Mouse (Mus musculus) midbrain, postnatal 0 days (tissue): Measurements from ENCODE around the gene Doc2b. TPM values are rescaled to one million over a fixed set of nuclear protein-coding genes. Genes with fewer than 3 reads are reported as not detected.

Source experiments
- ATAC-seq: fragments of 200-750 bp; cut with Nextera tagmentation; 2 replicates; pipeline ENCODE4 v1.8.0; 2017; ENCODE audit warnings: moderate number of reproducible peaks, mild to moderate bottlenecking, moderate TSS enrichment, moderate library complexity; ENCODE audit not compliant: low FRiP score
- DNase-seq: peaks from one replicate; pipeline ENCODE4 v3.0.0-alpha.2; 2015; ENCODE audit warnings: low spot score
- H3K27ac ChIP-seq: fragments of 300-500 bp; sonication (generic); 2 replicates; pipeline ENCODE4 v1.5.1; 2014; ENCODE audit warnings: low read depth, mild to moderate bottlenecking, low read length, mixed read lengths
- H3K27me3 ChIP-seq: fragments of 300-500 bp; sonication (generic); 2 replicates; pipeline ENCODE4 v1.6.1; 2014; ENCODE audit warnings: low read length, control low read depth, mixed read lengths; ENCODE audit not compliant: insufficient read depth
- H3K36me3 ChIP-seq: fragments of 300-500 bp; sonication (generic); 2 replicates; pipeline ENCODE4 v1.6.1; 2014; ENCODE audit warnings: low read length, control low read depth, mixed read lengths; ENCODE audit not compliant: insufficient read depth
- H3K4me1 ChIP-seq: fragments of 300-500 bp; sonication (generic); 2 replicates; pipeline ENCODE4 v1.6.1; 2014; ENCODE audit warnings: mild to moderate bottlenecking, control low read depth, antibody characterized with exemption, low read length, mixed read lengths; ENCODE audit not compliant: insufficient read depth
- H3K4me2 ChIP-seq: fragments of 300-500 bp; sonication (generic); 2 replicates; pipeline ENCODE4 v1.6.1; 2014; ENCODE audit warnings: low read depth, mild to moderate bottlenecking, low read length, mixed read lengths; ENCODE audit not compliant: poor library complexity, severe bottlenecking
- H3K4me3 ChIP-seq: fragments of 300-500 bp; sonication (generic); 2 replicates; pipeline ENCODE4 v1.5.1; 2014; ENCODE audit warnings: low read depth, mild to moderate bottlenecking, low read length, moderate library complexity
- H3K9ac ChIP-seq: fragments of 300-500 bp; sonication (generic); replicated peaks from 2 replicates; pipeline ENCODE4 v1.6.1; 2014; ENCODE audit warnings: mild to moderate bottlenecking, low read length, moderate library complexity, mixed read lengths; ENCODE audit not compliant: poor library complexity, severe bottlenecking
- H3K9me3 ChIP-seq: fragments of 300-500 bp; sonication (generic); 2 replicates; pipeline ENCODE4 v1.6.1; 2016; ENCODE audit warnings: low read length, control low read depth
- CTCF ChIP-seq: IDR thresholded peaks from 2 replicates; pipeline ENCODE4 v1.5.1; 2016; ENCODE audit warnings: antibody characterized with exemption, mild to moderate bottlenecking
- WGBS: fragments of 180-500 bp; shearing (Covaris S2); extraction: QIAGEN DNeasy Blood & Tissue Kit; methylation state at CpG from one replicate; pipeline ENCODE4 v1.1.7; 2014; 5-methylcytosine and 5-hydroxymethylcytosine counted together
- polyA plus RNA-seq: library from polyadenylated mRNA; unstranded; fragments of >200 nt; fragmentation: Nextera tagmentation; extraction: Ambion mirVana; gene quantifications from 2 replicates; pipeline ENCODE4 v1.2.1, GENCODE M21; 2015
- total RNA-seq: library from RNA; depleted of rRNA; stranded (reverse); fragments of >200 nt; gene quantifications from 2 replicates; pipeline ENCODE4 v1.2.3, GENCODE M21; 2014

The Doc2b gene
- total and polyA plus RNA-seq, 2 experiments from 2014 or later = 6.9 to 27.7 TPM

- DNase-seq (no peak), ATAC-seq (no peak)
- Histone ChIP-seq H3K9me3 (no peaks in the 10 kb centered on the region), H3K4me1 (no peaks in the 10 kb centered on the region), H3K4me2 (no peak overlapping the region), H3K4me3 (no peak overlapping the region), H3K27me3 (no peaks in the 10 kb centered on the region), H3K9ac (no peak overlapping the region), H3K36me3 (peaks cover 12% of the 10 kb centered on the region), H3K27ac (no peak overlapping the region)
- 88% methylated on average over 5 of the region's 5 CpGs for WGBS
- no peak for TF ChIP-seq CTCF
These were observed 12.1 kb downstream of the Doc2b start for GRCm38 (mm10) chr11:75783799-75784198.

GRCm38 (mm10) chr11:75781919-75782318, 13.9 kb downstream of the Doc2b start:
- Histone ChIP-seq H3K36me3 (peaks cover 17% of the 10 kb centered on the region), H3K27ac (no peak overlapping the region), H3K4me3 (no peak overlapping the region), H3K9ac (no peak overlapping the region), H3K4me2 (no peak overlapping the region), H3K4me1 (no peaks in the 10 kb centered on the region), H3K9me3 (no peaks in the 10 kb centered on the region), H3K27me3 (no peaks in the 10 kb centered on the region)
- DNase-seq = peak; percentile 84
- WGBS = 17% methylated on average over 6 of the region's 6 CpGs
- peak; percentile 56; the same call in 1 of the 2 replicates for ATAC-seq
- TF ChIP-seq CTCF = peak; percentile 97

- peak; percentile 23 for DNase-seq
- WGBS = 78% methylated on average over 1 of the region's 1 CpGs
- H3K9ac ChIP-seq = no peak overlapping the region
- peak; percentile 59 for TF ChIP-seq CTCF
- no peak overlapping the region for H3K4me3 ChIP-seq
- H3K27me3 ChIP-seq = no peaks in the 10 kb centered on the region
- ATAC-seq = no peak
- H3K4me2 ChIP-seq = no peak overlapping the region
- no peak overlapping the region for H3K27ac ChIP-seq
- no peaks in the 10 kb centered on the region for H3K4me1 ChIP-seq
- H3K9me3 ChIP-seq = no peaks in the 10 kb centered on the region
- peaks cover 34% of the 10 kb centered on the region for H3K36me3 ChIP-seq
These were observed 19.9 kb downstream of the Doc2b start for GRCm38 (mm10) chr11:75775919-75776318.

GRCm38 (mm10) chr11:75772562-75772961, 23.3 kb downstream of the Doc2b start:
- WGBS = 80% methylated on average over 5 of the region's 5 CpGs
- H3K4me1 ChIP-seq = no peaks in the 10 kb centered on the region; the same call in 1 of the 2 replicates
- ATAC-seq = no peak

GRCm38 (mm10) chr11:75769206-75769605, 26.6 kb downstream of the Doc2b start:
- peak overlapping the region; percentile 30 for H3K4me2 ChIP-seq
- ATAC-seq = peak; percentile 92
- no peaks in the 10 kb centered on the region for H3K9me3 ChIP-seq
- peak; percentile 84 for TF ChIP-seq CTCF
- peak; percentile 85 for DNase-seq
- no peaks in the 10 kb centered on the region; the same call in 1 of the 2 replicates for H3K4me1 ChIP-seq
- H3K27me3 ChIP-seq = no peaks in the 10 kb centered on the region
- no peak overlapping the region for H3K4me3 ChIP-seq
- peaks cover 38% of the 10 kb centered on the region for H3K36me3 ChIP-seq
- H3K27ac ChIP-seq = no peak overlapping the region
- under 1% methylated on average over 23 of the region's 23 CpGs for WGBS
- H3K9ac ChIP-seq = no peak overlapping the region

More at GRCm38 (mm10) chr11:75772562-75772961, 23.3 kb downstream of the Doc2b start:
- no peak overlapping the region for H3K27ac ChIP-seq
- no peak overlapping the region for H3K9ac ChIP-seq
- H3K4me2 ChIP-seq = no peak overlapping the region
- no peak for TF ChIP-seq CTCF
- no peak for DNase-seq
- H3K36me3 ChIP-seq = peaks cover 32% of the 10 kb centered on the region
- no peak overlapping the region for H3K4me3 ChIP-seq
- no peaks in the 10 kb centered on the region for H3K9me3 ChIP-seq
- no peaks in the 10 kb centered on the region for H3K27me3 ChIP-seq

DNA sequence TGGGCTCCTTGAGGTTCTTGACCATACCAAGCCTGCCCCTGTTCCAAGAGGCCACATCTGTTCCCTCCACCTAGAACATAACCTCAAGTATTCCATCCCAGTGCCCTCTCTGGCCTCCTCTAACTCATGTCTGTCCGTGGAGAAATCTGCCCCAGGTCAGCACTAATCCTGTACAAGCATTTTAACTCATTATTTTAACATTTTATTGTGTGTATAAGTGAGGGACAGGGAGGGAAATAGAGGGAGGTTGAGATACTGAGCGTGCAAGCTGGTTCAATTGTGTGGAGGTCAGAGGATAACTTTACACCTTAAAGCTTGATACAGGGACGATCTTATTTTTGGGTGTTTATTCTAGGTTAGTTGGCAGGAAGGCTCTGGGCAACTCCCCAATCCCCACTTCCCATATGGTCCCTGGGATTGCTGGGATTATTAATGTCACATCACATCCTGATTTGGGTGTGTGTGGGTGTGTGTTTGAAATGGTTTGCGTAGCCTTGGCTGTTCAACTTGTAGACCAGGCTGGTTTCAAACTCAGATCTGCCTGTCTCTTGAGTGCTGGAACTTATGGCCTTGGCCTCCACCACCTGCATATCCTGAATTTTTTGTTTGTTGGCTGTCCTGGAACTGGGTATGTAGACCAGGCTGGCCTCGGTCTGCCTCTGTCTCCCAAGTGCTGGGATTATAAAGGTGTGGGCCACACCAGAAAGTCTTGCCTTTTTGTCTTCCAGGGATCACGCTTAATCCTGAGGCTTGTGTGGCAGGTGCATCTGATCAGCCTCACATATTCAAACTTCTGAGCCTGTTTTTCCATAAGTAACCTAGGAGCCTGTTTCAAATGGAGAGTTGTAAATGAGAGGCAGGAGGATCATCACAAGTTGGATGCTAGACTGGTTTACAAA, 27.5 kb downstream of the Doc2b start:
- Histone ChIP-seq H3K4me2 (no peak overlapping the region), H3K36me3 (peaks cover 41% of the 10 kb centered on the region), H3K27ac (no peak overlapping the region), H3K4me3 (no peak overlapping the region), H3K4me1 (no peaks in the 10 kb centered on the region; the same call in 1 of the 2 replicates), H3K9ac (no peak overlapping the region), H3K9me3 (no peaks in the 10 kb centered on the region), H3K27me3 (no peaks in the 10 kb centered on the region)
- DNase-seq (no peak), ATAC-seq (no peak)
- 55% methylated on average over 6 of the region's 6 CpGs for WGBS
- TF ChIP-seq CTCF = no peak
